Mouse (Mus musculus) spleen, adult 2 months (tissue): ENCODE results near the gene Mcpt4. TPM values are rescaled to one million over a fixed set of nuclear protein-coding genes. Genes with fewer than 3 reads are reported as not detected.
"Not testable (repeated sequence)": the region's sequence is repeated elsewhere in the genome, so short reads cannot be mapped to it uniquely, and the experiment has no call there.

ENCODE experiments used
- DNase-seq, 2 experiments: peaks; one replicate each; pipeline versions ENCODE4 v3.0.0 to v3.0.0-alpha.2; 2012 to 2021; ENCODE audit warnings: low spot score in 2 of 2, low read depth in 1 of 2
- H3K27ac ChIP-seq: fragments of 200-500 bp; 2 replicates; pipeline ENCODE4 v1.5.1; 2012; ENCODE audit warnings: low read length, inconsistent platforms; ENCODE audit not compliant: insufficient read depth
- H3K27me3 ChIP-seq: fragments of 200-500 bp; 2 replicates; pipeline ENCODE4 v1.6.1; 2012; ENCODE audit warnings: mild to moderate bottlenecking, moderate library complexity, low read length, inconsistent platforms; ENCODE audit not compliant: control insufficient read depth, insufficient read depth
- H3K36me3 ChIP-seq: fragments of 200-500 bp; 2 replicates; pipeline ENCODE4 v1.6.1; 2012; ENCODE audit warnings: mild to moderate bottlenecking, low read length, inconsistent platforms; ENCODE audit not compliant: control insufficient read depth, insufficient read depth
- H3K4me1 ChIP-seq: fragments of 200-500 bp; 2 replicates; pipeline ENCODE4 v1.6.1; 2011; ENCODE audit warnings: inconsistent platforms; ENCODE audit not compliant: control insufficient read depth, insufficient read depth, insufficient read length
- H3K4me3 ChIP-seq: fragments of 200-500 bp; 2 replicates; pipeline ENCODE4 v1.5.1; 2011; ENCODE audit warnings: mild to moderate bottlenecking, inconsistent platforms; ENCODE audit not compliant: insufficient read depth, insufficient read length; ENCODE audit errors: extremely low read depth
- CTCF ChIP-seq: fragments of 200-500 bp; IDR thresholded peaks from 2 replicates; pipeline ENCODE4 v1.5.1; 2011; ENCODE audit warnings: mild to moderate bottlenecking, inconsistent platforms; ENCODE audit not compliant: insufficient read depth, insufficient read length, insufficient replicate concordance; ENCODE audit errors: extremely low read depth
- POLR2A ChIP-seq: fragments of 200-500 bp; IDR thresholded peaks from 2 replicates; pipeline ENCODE4 v1.6.1; 2011; ENCODE audit warnings: low read depth, low read length, inconsistent platforms
- WGBS: fragments of 180-500 bp; shearing (Covaris S2); methylation state at CpG from one replicate; pipeline ENCODE4 v1.1.7; 2018; 5-methylcytosine and 5-hydroxymethylcytosine counted together
- polyA plus RNA-seq: library from polyadenylated mRNA; depleted of rRNA; stranded (reverse); fragments of >200 nt; gene quantifications from 2 replicates; pipeline ENCODE4 v1.2.3, GENCODE M21; 2012

Gene Mcpt4
- polyA plus RNA-seq, 1 experiment: 0.23 TPM

DNA sequence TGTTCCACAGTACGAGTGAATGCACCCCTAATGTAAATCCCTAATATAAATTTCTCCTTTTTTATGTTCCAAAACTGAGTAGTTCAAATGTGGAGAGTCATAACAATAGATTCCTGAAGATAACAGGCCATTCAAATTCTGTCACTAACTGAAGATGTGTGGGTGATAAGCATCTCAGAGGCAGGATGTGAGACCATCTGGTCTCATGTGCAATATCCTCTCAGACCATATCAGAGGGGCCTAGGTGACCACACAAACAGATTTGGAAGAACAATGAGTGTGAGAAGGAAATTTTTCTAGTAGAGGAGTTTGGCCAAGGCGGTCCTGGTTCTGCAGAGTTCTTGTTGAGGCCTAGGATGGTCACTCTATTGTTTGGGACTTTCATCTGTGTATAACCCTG lies 31.2 kb upstream of the Mcpt4 start:
- 60% methylated on average over 2 of the region's 2 CpGs for WGBS
- DNase-seq: no peak
- TF ChIP-seq POLR2A (no peak), CTCF (no peak)
- no peaks in the 10 kb centered on the region for H3K36me3 ChIP-seq
- no peaks in the 10 kb centered on the region for H3K27me3 ChIP-seq
- no peak overlapping the region for H3K27ac ChIP-seq
- H3K4me1 ChIP-seq: no peaks in the 10 kb centered on the region
- no peak overlapping the region for H3K4me3 ChIP-seq

DNA sequence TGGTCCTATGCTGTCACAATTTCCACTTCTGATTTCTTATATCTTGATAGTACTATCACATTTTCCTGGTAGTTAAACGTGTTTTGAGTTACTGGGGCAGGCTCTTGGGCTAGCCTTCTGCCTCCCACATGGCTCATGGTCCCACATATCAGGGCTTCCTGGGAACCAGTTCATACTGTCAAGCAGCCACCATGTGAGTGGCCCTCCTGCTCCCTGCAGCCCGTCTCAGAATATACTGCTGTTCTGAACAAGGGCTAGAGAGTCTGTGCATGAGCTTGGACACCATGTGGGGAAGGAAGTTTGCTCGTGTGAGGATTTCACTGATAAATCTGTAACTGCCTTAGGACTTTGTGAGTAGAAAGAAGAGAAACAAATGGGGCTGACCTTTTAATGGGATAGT lies 24.6 kb upstream of the Mcpt4 start:
- DNase-seq: no peak
- Histone ChIP-seq H3K36me3 (no peaks in the 10 kb centered on the region), H3K27ac (no peak overlapping the region), H3K4me1 (no peaks in the 10 kb centered on the region), H3K27me3 (no peaks in the 10 kb centered on the region), H3K4me3 (no peak overlapping the region)
- TF ChIP-seq POLR2A: no peak
- TF ChIP-seq CTCF: no peak
- WGBS: 72% methylated on average over 3 of the region's 3 CpGs

DNA sequence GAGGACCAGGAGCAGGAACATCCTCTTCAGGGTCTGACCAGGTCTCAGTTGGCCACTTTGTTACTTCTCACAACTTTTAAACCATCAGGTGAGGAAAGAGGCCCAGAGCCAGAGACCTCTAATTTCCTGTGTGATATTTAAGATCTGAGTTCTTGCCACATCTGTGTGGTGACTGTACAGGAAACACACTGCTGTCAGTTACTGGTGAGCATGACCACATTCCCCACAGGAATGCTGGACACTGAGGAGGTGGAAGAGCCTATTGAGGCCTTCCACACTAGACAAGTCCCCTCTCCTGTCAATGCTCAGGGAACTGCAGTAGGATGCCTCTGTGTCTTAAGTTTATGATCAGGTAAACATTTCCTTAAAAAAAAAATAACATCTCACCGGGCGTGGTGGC lies 23.1 kb upstream of the Mcpt4 start, which contains the start of gene Mcpt8:
Mcpt8 (minus strand) TSS at position 107 of the 400 bp plus-strand sequence.
- Histone ChIP-seq H3K27me3 (no peaks in the 10 kb centered on the region), H3K27ac (no peak within 1 kb of the TSS), H3K4me1 (no peaks in the 10 kb centered on the region), H3K36me3 (no peaks in the 10 kb centered on the region), H3K4me3 (no peak within 1 kb of the TSS)
- TF ChIP-seq POLR2A (no peak), CTCF (no peak)
- WGBS: 83% methylated on average over 2 of the region's 2 CpGs
- DNase-seq: no peak

DNA sequence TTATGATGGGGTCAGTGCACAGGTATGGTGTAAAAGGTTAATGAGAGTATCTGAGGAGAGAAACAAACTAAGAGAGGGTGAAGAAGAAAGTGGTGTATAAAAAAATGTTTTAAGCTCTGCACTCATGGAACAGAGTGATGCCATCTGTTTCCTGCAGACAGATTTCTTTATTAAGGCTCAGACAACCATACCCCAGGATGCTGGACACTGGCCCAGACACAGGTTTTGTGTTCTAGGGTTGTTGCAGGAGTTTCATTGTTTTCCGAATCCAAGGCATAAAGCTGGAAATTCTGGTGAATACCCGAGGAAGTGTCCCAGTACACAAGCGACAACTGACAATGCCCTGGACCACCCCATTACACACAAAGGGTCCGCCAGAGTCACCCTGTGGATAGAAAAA lies 19.9 kb upstream of the Mcpt4 start:
- Histone ChIP-seq H3K27me3 (no peaks in the 10 kb centered on the region), H3K27ac (no peak overlapping the region), H3K4me1 (no peaks in the 10 kb centered on the region), H3K36me3 (no peaks in the 10 kb centered on the region), H3K4me3 (no peak overlapping the region)
- 67% methylated on average over 4 of the region's 4 CpGs for WGBS
- DNase-seq: no peak
- no peak for TF ChIP-seq CTCF
- no peak for TF ChIP-seq POLR2A

DNA sequence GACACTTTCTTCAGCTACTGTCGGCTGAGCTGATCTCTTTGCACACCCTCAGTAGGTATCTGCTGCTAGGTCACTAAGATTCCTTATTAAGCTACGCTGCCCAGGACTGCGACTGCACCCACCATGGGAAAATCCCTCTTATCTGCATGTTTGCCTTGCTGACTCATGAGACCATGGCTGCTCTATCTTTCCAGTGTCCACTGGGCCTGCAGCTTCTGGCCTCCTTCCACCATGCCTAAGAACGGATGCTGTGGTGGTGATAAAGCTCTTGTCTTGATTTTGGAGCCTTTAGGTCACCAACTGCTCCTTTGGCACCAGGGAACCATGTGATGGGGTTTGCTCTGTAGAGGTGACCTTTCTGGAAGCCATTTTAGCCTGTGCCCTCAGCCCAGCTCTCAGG lies 4.4 kb downstream of the Mcpt4 start:
- 79% methylated on average over 4 of the region's 4 CpGs for WGBS
- no peak for TF ChIP-seq POLR2A
- no peak for TF ChIP-seq CTCF
- Histone ChIP-seq H3K4me1 (no peaks in the 10 kb centered on the region), H3K27me3 (no peaks in the 10 kb centered on the region), H3K36me3 (no peaks in the 10 kb centered on the region), H3K4me3 (no peak overlapping the region), H3K27ac (no peak overlapping the region)
- DNase-seq: no peak

DNA sequence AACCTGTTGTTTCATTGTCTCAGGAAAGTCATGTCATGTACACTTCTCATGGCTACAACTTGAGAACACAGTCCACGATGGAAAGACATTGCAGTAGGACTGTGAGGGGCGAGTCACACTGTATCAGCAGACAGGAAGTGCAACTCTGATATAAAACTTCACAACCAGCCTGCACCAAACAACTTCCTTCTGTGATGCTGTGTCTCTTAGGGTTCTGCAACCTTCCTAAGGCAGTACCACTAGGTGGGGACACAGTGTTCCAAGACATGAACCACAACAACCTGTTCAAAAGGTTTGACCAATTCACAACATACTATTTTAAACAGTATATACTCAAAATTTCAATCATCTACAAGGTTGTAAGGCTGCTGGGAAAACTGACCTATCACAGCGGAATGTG lies 6.7 kb downstream of the Mcpt4 start:
- Histone ChIP-seq H3K4me3 (no peak overlapping the region), H3K36me3 (no peaks in the 10 kb centered on the region), H3K27me3 (no peaks in the 10 kb centered on the region), H3K27ac (no peak overlapping the region), H3K4me1 (no peaks in the 10 kb centered on the region)
- TF ChIP-seq POLR2A (no peak), CTCF (no peak)
- DNase-seq: no peak
- 48% methylated on average over 3 of the region's 3 CpGs for WGBS

DNA sequence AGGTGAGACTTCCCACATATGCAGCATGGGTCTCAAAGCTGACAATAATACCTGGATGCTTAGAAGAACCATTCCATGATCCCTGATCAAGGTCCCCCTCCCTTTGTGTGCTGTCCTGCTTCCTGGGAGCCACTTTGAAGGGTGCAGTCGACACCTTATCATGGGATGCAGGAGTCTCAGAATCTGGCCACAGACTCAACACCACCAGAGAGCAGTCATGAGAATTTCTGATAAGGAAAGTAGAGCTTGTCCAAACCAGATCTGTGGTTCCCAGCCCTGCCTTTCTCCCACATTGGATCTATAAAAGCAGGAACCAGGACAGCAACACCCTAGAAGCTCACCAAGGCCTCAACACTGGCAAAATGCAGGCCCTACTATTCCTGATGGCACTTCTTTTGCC lies 20.3 kb downstream of the Mcpt4 start, which contains the start of gene Mcpt2:
Mcpt2 (plus strand) TSS at position 250 of the 400 bp plus-strand sequence.
- 68% methylated on average over 1 of the region's 1 CpGs for WGBS
- not testable (repeated sequence) for H3K27ac ChIP-seq, H3K4me1 ChIP-seq, H3K36me3 ChIP-seq, H3K27me3 ChIP-seq, DNase-seq, H3K4me3 ChIP-seq

DNA sequence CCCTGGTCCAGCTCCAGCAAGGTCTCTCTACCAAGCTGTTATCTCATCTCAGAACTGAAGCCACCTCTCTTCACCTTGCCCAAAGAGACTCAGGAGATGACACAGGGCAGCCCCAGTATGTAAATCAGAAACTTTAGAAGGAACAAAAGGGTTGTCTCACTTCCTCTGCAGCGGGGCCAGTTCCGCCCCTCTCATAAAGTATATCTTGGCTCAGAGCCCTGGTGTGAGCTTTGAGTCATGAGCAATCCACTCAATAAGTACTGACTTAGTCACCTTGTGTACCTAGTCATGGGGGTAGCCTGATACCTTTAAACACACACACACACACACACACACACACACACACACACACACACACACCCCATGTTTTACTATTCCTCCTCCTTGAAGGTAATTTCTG lies 27.7 kb downstream of the Mcpt4 start:
- Histone ChIP-seq H3K27ac (no peak overlapping the region), H3K4me3 (no peak overlapping the region), H3K27me3 (no peaks in the 10 kb centered on the region), H3K4me1 (no peaks in the 10 kb centered on the region), H3K36me3 (no peaks in the 10 kb centered on the region)
- no peak for TF ChIP-seq CTCF
- DNase-seq: no peak
- 19% methylated on average over 2 of the region's 2 CpGs for WGBS

DNA sequence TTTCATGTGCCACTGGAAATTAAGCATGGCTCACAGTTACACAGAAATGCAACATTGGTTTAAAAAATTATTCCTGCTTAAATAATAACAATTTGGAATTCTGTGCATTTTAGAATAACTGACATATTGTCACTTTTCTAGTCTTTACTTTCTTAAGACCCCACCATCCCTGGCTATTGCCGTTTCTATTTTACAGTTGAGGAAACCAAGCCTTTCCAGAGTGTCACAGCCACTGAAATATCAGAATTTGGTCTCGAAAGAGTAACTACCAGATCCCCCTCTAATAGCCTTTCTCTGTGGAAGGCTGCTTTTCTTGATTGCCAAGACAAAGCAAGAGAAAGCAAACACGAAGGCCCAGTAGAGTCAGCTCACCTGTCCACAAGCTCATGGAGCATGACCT lies 31.7 kb downstream of the Mcpt4 start, which contains the start of gene Mcpt9:
Mcpt9 (minus strand) TSS at position 101 of the 400 bp plus-strand sequence.
- H3K36me3 ChIP-seq, H3K4me3 ChIP-seq, H3K27ac ChIP-seq, H3K4me1 ChIP-seq, DNase-seq, H3K27me3 ChIP-seq: not testable (repeated sequence)
- WGBS: 78% methylated on average over 3 of the region's 3 CpGs

DNA sequence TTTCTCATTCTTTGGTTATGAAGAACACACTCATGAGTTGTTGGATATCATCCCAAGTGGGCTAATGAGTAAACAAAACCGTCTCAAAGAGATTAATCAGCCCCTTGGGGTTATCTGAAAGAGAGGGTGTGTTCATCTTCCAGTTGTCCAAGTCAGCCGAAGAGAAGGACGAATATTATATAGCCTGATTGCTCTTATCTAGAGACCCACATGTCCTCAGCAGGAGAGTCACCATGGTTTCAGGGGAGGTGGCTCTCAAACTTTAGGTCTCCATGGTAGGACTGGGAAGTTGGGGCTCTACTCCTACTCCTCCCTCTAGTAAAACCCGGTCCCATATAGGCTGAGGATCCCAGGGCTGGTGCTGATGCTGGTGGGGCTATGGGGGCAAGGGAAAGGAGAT lies 40.8 kb downstream of the Mcpt4 start:
- 79% methylated on average over 4 of the region's 4 CpGs for WGBS
- not testable (repeated sequence) for H3K4me3 ChIP-seq, H3K4me1 ChIP-seq, DNase-seq, H3K27me3 ChIP-seq, H3K36me3 ChIP-seq, H3K27ac ChIP-seq
